Comparison of ENCODE assay signal across 17 mouse cellular contexts in genomic region chr6:53612681-53613080, GRCm38 (mm10).
DNase-seq lines count a peak whose midpoint lies in the region; ATAC-seq and TF ChIP-seq lines count a peak whose summit lies in the region.
"Had no signal": no experiment of that assay in that cellular context is flagged by ENCODE, and none has a peak within 500 bp of the region (broad histone marks: within the 10 kb centered on the region; RNA-seq: fewer than 3 reads in every experiment).

No protein-coding gene starts in this region.

- no peak overlapping the region for H3K9ac ChIP-seq in hindbrain, postnatal 0 days (replicated peaks; ENCODE audit: low read length)
- no peak overlapping the region for H3K9ac ChIP-seq in hindbrain, embryonic 14.5 days
- H3K9ac ChIP-seq: hindbrain, embryonic 13.5 days; liver, embryonic 15.5 days had no signal

- H3K4me1 ChIP-seq in hindbrain, postnatal 0 days (ENCODE audit: insufficient read depth, low read length): peaks cover 5% of the 10 kb centered on the region
- H3K4me1 ChIP-seq in hindbrain, embryonic 14.5 days (replicated peaks; ENCODE audit: control insufficient read depth, insufficient read depth, low read length): 0 out of 2 replicates have a peak, but pooled peaks cover 3% of the 10 kb centered on the region
- H3K4me1 ChIP-seq: liver, embryonic 15.5 days had no signal

- no peak overlapping the region for H3K4me3 ChIP-seq in hindbrain, postnatal 0 days (ENCODE audit: low read length)
- no peak overlapping the region for H3K4me3 ChIP-seq in hindbrain, embryonic 14.5 days (replicated peaks; ENCODE audit: low read length)
- H3K4me3 ChIP-seq: erythroblast, embryonic 14.5 days; hindbrain, embryonic 13.5 days; liver, embryonic 15.5 days had no signal

- H3K27me3 ChIP-seq in hindbrain, postnatal 0 days (ENCODE audit: insufficient read depth, low read length): no peaks in the 10 kb centered on the region
- H3K27me3 ChIP-seq in hindbrain, embryonic 14.5 days (ENCODE audit: control insufficient read depth, insufficient read depth, low read length): no peaks in the 10 kb centered on the region
- H3K27me3 ChIP-seq: hindbrain, embryonic 13.5 days; liver, embryonic 15.5 days had no signal

- H3K36me3 ChIP-seq in hindbrain, postnatal 0 days (ENCODE audit: insufficient read depth, low read length): no peaks in the 10 kb centered on the region
- no peaks in the 10 kb centered on the region for H3K36me3 ChIP-seq in hindbrain, embryonic 14.5 days (replicated peaks; ENCODE audit: control insufficient read depth, insufficient read depth)
- H3K36me3 ChIP-seq: hindbrain, embryonic 13.5 days; liver, embryonic 15.5 days had no signal

- no peak for ATAC-seq in hindbrain, postnatal 0 days
- ATAC-seq in hindbrain, embryonic 14.5 days (ENCODE audit: low FRiP score): no peak
- no peak for ATAC-seq in inflammation-experienced regulatory T-cells, adult 6 months
- ATAC-seq: intestine, postnatal 0 days; lung, postnatal 0 days had no signal

- H3K4me2 ChIP-seq in hindbrain, postnatal 0 days (ENCODE audit: low read depth, low read length): 0 out of 2 replicates have a peak overlapping the region, but pooled peaks have one; percentile 13
- no peak overlapping the region for H3K4me2 ChIP-seq in hindbrain, embryonic 14.5 days (replicated peaks)
- H3K4me2 ChIP-seq: hindbrain, embryonic 13.5 days; liver, embryonic 15.5 days had no signal

- TF ChIP-seq CTCF in hindbrain, postnatal 0 days (IDR thresholded peaks at IDR 0.05; ENCODE audit: low read depth): no peak

- no peak overlapping the region for H3K27ac ChIP-seq in hindbrain, postnatal 0 days
- no peak overlapping the region for H3K27ac ChIP-seq in hindbrain, embryonic 14.5 days
- H3K27ac ChIP-seq: hindbrain, embryonic 13.5 days; kidney, postnatal 0 days; liver, embryonic 15.5 days had no signal

- DNase-seq in hindbrain, postnatal 0 days (ENCODE audit: low spot score): no peak
- DNase-seq in hindbrain, embryonic 14.5 days (ENCODE audit: low spot score): no peak
- DNase-seq in embryo, embryonic 11 days: peak; percentile 54
- peak; percentile 37 for DNase-seq in forelimb bud, embryonic 11.5 days (ENCODE audit: low read depth, low spot score)
- DNase-seq in mesoderm, embryonic 11.5 days (ENCODE audit: low read depth, low spot score): peak; percentile 54
- DNase-seq in ovary, postnatal 36 days (ENCODE audit: low spot score): no peak
- DNase-seq in thymus, postnatal 36 days: no peak
- DNase-seq: cerebellum, postnatal 36 days; gastrocnemius, postnatal 14 days; right cerebral cortex, postnatal 4 days had no signal

- WGBS in hindbrain, postnatal 0 days: 46% methylated on average over 6 of the region's 6 CpGs
- WGBS in hindbrain, embryonic 14.5 days: 47% methylated on average over 6 of the region's 6 CpGs

- no peaks in the 10 kb centered on the region for H3K9me3 ChIP-seq in hindbrain, postnatal 0 days (ENCODE audit: low read length)
- H3K9me3 ChIP-seq in hindbrain, embryonic 14.5 days (ENCODE audit: control insufficient read depth, low read length): no peaks in the 10 kb centered on the region
- H3K9me3 ChIP-seq: hindbrain, embryonic 13.5 days; liver, embryonic 15.5 days had no signal

Comparison
In these comparisons a context has a peak if more than half of its experiments do, and no peak if none do; other contexts are left out.
1. DNase-seq: peak in embryo, embryonic 11 days (single experiment), forelimb bud, embryonic 11.5 days (single experiment) and mesoderm, embryonic 11.5 days (single experiment); none in hindbrain, postnatal 0 days (single experiment), hindbrain, embryonic 14.5 days (single experiment), ovary, postnatal 36 days (single experiment) and thymus, postnatal 36 days (0 of 2).